Mouse (Mus musculus): ENCODE data around the gene Gmfg. TPM values are rescaled to one million over a fixed set of nuclear protein-coding genes. Genes with fewer than 3 reads are reported as not detected.

Gene Gmfg
- total RNA-seq, 2 experiments from 2014 or later = 0.86 to 2.3 TPM

GRCm38 (mm10) chr7:28476191-28476590 is 38.9 kb downstream of the Gmfg start:
- no peak overlapping the region for H3K27ac ChIP-seq
- TF ChIP-seq CTCF (conservative IDR thresholded peaks at IDR 0.05) = no peak; the same call in 1 of the 2 replicates
- no peak for DNase-seq (ENCODE audit: low spot score in 2 of 2)
- no peak overlapping the region for H3K4me3 ChIP-seq

DNA sequence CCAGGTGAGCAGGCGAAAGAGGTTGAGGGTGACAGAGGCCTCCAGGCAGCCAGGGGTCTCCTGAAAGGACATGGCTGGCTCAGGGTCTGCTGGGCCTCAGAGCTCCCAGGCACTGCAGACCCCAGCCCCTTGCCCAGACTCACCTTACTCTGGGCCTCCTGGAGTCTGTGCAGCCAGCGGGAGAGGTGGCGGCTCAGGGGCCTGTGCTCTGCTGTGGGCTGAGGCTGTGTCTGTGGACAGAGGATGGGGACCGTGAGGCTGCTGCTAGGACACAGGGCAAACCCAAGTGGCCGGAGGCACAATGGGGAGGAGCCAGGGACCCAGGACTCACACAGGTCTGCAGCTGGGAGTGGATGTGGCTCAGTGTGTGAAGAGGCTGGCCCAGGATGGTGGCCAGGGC is 40.1 kb downstream of the Gmfg start:
- Histone ChIP-seq H3K27ac (no peak overlapping the region), H3K4me3 (no peak overlapping the region)
- no peak for TF ChIP-seq CTCF (conservative IDR thresholded peaks at IDR 0.05)
- no peak for DNase-seq (ENCODE audit: low spot score in 2 of 2)

GRCm38 (mm10) chr7:28478854-28479253 is 41.6 kb downstream of the Gmfg start:
- TF ChIP-seq CTCF (conservative IDR thresholded peaks at IDR 0.05) = no peak
- no peak overlapping the region for H3K4me3 ChIP-seq
- no peak overlapping the region for H3K27ac ChIP-seq
- DNase-seq (ENCODE audit: low spot score in 2 of 2) = no peak

DNA sequence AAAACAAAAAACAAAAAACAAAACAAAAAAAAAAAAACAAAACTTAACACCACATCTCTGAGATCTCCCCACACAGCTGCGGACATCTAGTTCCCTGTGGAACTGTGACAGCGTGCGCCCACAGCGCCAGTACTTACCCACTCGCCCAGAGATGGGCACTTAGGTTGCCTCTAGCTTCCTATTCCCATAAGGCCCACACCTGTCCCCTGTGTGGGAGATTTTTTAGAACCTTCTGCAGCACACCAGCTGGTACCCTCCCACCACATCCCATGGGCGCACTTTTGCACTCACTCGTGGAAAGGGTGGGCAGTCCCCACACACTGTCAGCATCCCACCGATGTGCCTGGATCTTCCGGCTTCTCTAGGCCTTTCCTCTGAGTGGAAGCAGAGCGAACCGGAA is 45.6 kb downstream of the Gmfg start:
- TF ChIP-seq CTCF (conservative IDR thresholded peaks at IDR 0.05) = no peak
- peak; percentile 30 to 33 for DNase-seq (ENCODE audit: low spot score in 2 of 2)
- no peak overlapping the region for H3K4me3 ChIP-seq
- peak overlapping the region; percentile 32; the same call in 1 of the 2 replicates for H3K27ac ChIP-seq

DNA sequence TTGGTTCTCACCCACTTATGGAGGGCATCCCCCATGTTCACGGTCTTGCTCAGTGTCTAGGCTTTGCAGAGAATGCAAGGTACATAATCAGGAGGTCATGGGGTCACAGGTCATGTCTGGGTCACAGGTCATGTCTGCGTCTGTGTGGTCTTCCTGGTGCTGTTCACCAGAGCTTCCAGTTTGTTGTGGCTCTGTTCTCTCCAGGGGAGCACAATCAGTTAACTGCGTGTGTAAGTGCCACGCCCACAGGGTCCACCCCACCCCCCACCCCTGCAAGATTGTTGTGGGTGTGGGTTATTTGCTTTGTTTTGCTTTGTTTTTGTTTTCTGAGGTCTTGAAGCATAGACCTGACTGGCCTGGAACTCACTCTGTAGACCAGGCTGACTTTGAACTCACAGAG is 46.9 kb downstream of the Gmfg start:
- no peak overlapping the region for H3K27ac ChIP-seq
- no peak for TF ChIP-seq CTCF (conservative IDR thresholded peaks at IDR 0.05)
- DNase-seq (ENCODE audit: low spot score in 2 of 2) = no peak
- H3K4me3 ChIP-seq = no peak overlapping the region

GRCm38 (mm10) chr7:28488030-28488491 is 50.8 kb downstream of the Gmfg start:
- TF ChIP-seq CTCF (conservative IDR thresholded peaks at IDR 0.05) = no peak
- Histone ChIP-seq H3K27ac (no peak overlapping the region), H3K4me3 (peak overlapping the region; percentile 38)
- DNase-seq (ENCODE audit: low spot score in 2 of 2) = no peak

GRCm38 (mm10) chr7:28490410-28490809 is 53.2 kb downstream of the Gmfg start:
- H3K4me3 ChIP-seq = no peak overlapping the region
- TF ChIP-seq CTCF (conservative IDR thresholded peaks at IDR 0.05) = peak; percentile 72

DNA sequence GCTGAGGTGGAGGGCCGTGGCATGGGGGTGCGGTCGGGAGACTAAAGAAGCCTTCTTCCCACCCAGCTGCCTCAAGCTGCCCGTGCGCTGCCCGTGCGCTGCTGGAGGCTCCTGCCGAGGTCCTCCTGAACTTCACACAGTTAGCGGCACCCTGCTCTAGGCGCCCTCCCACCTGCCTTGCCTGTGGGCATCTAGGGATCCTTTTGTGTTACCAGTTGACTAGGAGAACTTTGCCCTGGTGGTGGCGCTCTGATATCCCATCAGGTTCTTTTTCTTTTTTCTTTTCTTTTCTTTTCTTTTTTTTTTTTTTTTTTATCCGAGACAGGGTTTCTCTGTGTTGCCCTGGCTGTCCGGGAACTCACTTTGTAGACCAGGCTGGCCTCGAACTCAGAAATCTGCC is 53.7 kb downstream of the Gmfg start:
- Histone ChIP-seq H3K4me3 (no peak overlapping the region), H3K27ac (no peak overlapping the region)
- TF ChIP-seq CTCF (conservative IDR thresholded peaks at IDR 0.05) = no peak
- no peak for DNase-seq (ENCODE audit: low spot score in 2 of 2)

More at GRCm38 (mm10) chr7:28490410-28490809, 53.2 kb downstream of the Gmfg start:
- DNase-seq (ENCODE audit: low spot score in 2 of 2) = peak in 1 of 2 experiments; percentile 17
- H3K27ac ChIP-seq = no peak overlapping the region

GRCm38 (mm10) chr7:28492310-28492709 is 55.1 kb downstream of the Gmfg start:
- TF ChIP-seq CTCF (conservative IDR thresholded peaks at IDR 0.05) = no peak
- no peak overlapping the region for H3K4me3 ChIP-seq
- no peak for DNase-seq (ENCODE audit: low spot score in 2 of 2)
- H3K27ac ChIP-seq = no peak overlapping the region

GRCm38 (mm10) chr7:28495426-28495825 is 58.2 kb downstream of the Gmfg start:
- TF ChIP-seq CTCF (conservative IDR thresholded peaks at IDR 0.05) = no peak
- Histone ChIP-seq H3K4me3 (no peak overlapping the region), H3K27ac (no peak overlapping the region)
- DNase-seq (ENCODE audit: low spot score in 2 of 2) = no peak

Other genes starting within 250 kb of the Gmfg start
- 10 to 100 TPM; 58.3 to 59.0 TPM for gene Eid2, start 169.6 kb upstream of the Gmfg start, total RNA-seq (2021)
- 10 to 100 TPM; 34.3 to 37.5 TPM for gene Eid2b, start 159.7 kb upstream of the Gmfg start, total RNA-seq (2021)
- gene Selenov, start 146.3 kb upstream of the Gmfg start, total RNA-seq (2021) = under 1 TPM; 0.38 to 0.79 TPM
- gene Dll3, start 135.2 kb upstream of the Gmfg start, total RNA-seq (2021) = 1 to 10 TPM; 1.8 to 1.9 TPM
- gene Timm50, start 125.4 kb upstream of the Gmfg start, total RNA-seq (2021) = 10 to 100 TPM; 37.8 to 38.5 TPM
- gene Supt5, start 98.7 kb upstream of the Gmfg start, total RNA-seq (2021) = 100 to 1,000 TPM; 117 to 123 TPM
- gene Rps16, start 86.8 kb upstream of the Gmfg start, total RNA-seq (2021) = 100 to 1,000 TPM; 490 to 496 TPM
- 1 to 10 TPM; 5.9 to 6.8 TPM for gene Plekhg2, start 64.8 kb upstream of the Gmfg start, total RNA-seq (2021)
- 1 to 10 TPM; 2.0 to 3.2 TPM for gene Zfp36, start 57.2 kb upstream of the Gmfg start, total RNA-seq (2021)
- gene Med29, start 44.7 kb upstream of the Gmfg start, total RNA-seq (2021) = 10 to 100 TPM; 17.7 to 18.7 TPM
- 10 to 100 TPM; 68.4 to 79.0 TPM for gene Paf1, start 44.5 kb upstream of the Gmfg start, total RNA-seq (2021)
- 10 to 100 TPM; 69.1 to 79.8 TPM for gene Lrfn1, start 14.5 kb downstream of the Gmfg start, total RNA-seq (2021)
- gene Ifnl2, start 73.0 kb downstream of the Gmfg start, total RNA-seq (2021) = not detected
- gene Ifnl3, start 85.4 kb downstream of the Gmfg start, total RNA-seq (2021) = not detected
- not detected for gene Sycn, start 103.4 kb downstream of the Gmfg start, total RNA-seq (2021)
- gene Nccrp1, start 109.8 kb downstream of the Gmfg start, total RNA-seq (2021) = under 1 TPM; 0.23 to 0.47 TPM
- 10 to 100 TPM; 67.8 to 70.1 TPM for gene Samd4b, start 160.7 kb downstream of the Gmfg start, total RNA-seq (2021)
- gene Pak4, start 160.7 kb downstream of the Gmfg start, total RNA-seq (2021) = 10 to 100 TPM; 13.7 to 16.2 TPM
- gene Acp7, start 193.9 kb downstream of the Gmfg start, total RNA-seq (2021) = 1 to 10 TPM; 1.2 to 2.2 TPM

Measured in layer of hippocampus, adult 2 months (tissue).